Mouse (Mus musculus) brain, embryonic 14.5 days (tissue): ENCODE results near the gene Usp40.

Source experiments
- CTCF ChIP-seq: fragments of 200-500 bp; IDR thresholded peaks from 2 replicates; pipeline ENCODE4 v1.5.1; 2012; ENCODE audit warnings: inconsistent platforms, mild to moderate bottlenecking, moderate library complexity, borderline replicate concordance; ENCODE audit not compliant: insufficient read depth, insufficient read length; ENCODE audit errors: extremely low read depth
- POLR2A ChIP-seq: fragments of 200-500 bp; IDR thresholded peaks from 2 replicates; pipeline ENCODE4 v1.6.1; 2012; ENCODE audit warnings: mild to moderate bottlenecking, inconsistent platforms, borderline replicate concordance; ENCODE audit not compliant: poor library complexity, insufficient read depth, insufficient read length, severe bottlenecking; ENCODE audit errors: extremely low read depth

DNA sequence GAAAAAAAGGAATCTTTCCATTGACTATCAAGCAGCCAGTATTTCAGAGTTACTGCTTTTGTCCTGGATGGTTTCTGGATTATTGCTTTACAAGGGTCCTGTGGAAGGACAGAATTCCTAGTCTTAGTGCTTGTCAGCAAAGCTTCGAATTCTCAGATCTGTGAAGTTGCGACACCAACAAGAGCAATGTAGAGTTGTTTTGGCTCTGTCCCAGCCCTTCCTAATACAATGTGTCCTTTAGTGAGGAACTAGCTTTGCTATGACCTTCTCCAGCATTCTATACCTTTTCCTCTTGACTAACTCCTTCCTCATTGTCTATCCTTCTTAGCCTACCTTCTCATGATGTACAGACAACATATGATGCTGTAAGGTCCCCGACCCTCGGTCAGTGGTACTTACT is 5.8 kb upstream of the Usp40 start:
- TF ChIP-seq CTCF (no peak), POLR2A (no peak)
